Mouse (Mus musculus): ENCODE measurements around the gene Llph.

Gene Llph

DNA sequence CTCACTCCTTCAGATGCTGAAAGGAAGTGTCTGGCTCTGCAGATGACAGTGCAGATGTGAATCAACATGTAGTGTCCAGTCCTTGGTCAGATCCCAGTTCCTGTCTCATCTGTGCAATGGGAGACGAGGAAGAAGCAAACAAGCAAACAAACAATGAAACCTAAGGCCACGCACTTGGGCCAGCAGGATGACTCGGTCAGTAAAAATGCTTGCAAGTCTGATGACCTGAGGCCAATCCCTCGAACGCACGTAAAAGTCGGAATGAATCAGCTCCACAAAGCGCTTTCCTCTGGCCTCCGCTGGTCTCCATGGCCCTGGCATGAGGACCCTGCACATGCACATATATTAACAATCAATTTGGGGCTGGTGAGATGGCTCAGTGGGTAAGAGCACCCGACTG, 7.9 kb upstream of the Llph start:
- no peak for DNase-seq (ENCODE audit: inconsistent ontology term)

DNA sequence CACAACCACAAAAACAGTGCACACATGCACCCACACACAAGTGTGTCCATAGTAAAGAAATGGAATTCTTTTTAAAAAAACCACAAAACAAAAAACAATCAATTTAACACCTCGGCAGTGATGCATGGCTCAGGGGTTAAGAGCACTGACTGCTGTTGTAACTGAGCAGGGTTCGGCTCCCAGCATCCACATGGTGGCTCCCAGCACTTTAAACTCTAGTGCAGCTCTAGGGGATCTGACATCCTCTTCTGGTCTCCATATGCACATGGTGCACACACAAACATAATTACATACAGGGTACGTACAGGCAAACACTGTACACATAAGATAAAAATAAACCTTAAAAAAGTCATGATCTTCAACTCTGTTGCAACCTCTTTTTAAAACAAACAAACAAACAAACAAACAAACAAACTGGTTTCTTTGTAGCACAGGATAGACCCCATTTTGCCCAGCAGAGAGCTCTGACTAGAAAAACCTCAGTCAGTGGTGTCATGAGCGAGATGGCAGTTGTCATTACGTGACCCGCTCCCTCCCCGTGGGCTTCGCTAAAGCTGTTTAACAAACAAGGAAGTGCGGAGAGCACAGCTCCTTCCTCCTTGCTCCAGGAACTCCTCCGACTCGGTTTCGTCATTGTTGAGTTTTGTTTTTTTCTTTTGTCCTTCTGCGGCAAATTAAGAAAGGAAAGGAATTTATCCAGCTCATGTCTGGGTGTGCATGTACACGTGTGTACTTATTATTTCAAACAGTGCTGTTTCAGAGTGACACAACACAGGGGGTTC, 7.1 kb upstream of the Llph start:
- DNase-seq (ENCODE audit: inconsistent ontology term), result no peak

DNA sequence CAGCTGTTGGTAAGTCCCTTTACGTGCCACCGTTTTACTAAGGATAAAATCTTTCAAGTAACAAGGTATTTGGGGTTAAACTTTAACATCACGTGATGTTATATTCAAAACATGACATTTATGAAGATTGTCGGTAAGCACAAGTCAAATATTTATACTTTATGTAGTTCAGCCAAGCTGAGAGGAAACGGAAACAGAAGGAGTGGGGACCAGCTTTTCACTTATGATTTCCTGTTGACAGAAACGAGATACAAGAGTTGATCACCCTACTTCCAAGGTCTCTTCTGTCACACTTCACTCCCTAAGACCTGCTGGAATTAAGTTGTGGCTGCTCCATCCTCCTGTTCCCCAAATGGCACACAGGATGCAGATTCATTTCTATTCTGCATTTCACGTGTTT, 6.1 kb upstream of the Llph start:
- DNase-seq (ENCODE audit: inconsistent ontology term), result no peak

DNA sequence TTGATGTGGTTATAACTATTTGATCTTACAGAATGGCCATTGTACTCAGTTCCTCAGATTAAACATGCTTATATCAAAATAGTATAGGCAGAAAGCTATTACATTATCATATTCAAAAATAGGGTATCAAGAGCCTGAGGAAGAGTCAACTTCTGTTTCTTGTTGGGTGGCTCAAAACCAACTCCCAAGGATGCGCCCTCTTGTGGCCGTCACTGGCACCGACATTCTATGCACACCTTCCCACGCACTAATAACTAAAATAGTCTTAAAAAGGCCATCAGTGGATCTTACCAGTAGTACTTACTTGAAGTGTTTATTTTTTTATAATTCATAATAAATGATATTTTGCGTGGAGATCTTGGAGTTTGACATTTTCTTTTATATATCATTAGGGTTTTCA, 4.8 kb downstream of the Llph start:
- DNase-seq (ENCODE audit: inconsistent ontology term), result peak; percentile 37

DNA sequence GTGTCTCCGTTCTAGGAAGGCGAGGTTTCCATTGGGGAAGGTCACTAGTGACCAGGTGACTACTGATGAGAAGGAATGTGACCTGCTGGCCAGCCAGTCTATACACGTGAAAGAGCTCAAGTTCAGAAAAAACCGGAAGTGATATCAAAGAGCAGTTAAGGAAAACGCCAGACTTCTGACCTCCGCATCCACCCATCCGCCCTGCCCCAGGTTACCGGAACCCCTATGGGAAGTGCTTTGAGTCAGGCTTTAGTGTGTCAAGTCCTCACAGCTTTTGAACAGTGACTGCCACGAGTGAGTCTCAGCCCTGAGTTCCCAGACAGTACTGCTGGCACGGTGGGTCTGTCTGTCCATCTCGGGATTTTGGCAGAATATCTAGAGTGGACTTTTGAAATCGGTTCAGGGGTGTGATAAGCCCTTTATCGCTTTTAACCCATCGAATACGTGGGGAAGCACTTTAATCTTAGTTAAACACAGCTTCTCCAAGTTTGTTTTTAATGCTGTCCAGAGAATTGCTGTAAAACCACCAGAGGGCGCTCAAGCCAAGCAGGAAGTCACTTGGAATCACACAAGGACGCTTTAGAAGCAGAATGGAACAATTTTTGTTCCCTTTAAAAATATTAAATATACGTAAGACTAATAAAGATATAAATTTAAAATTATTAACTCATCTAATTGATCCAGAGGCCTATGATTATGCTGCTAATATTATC, 6.9 kb downstream of the Llph start:
- DNase-seq (ENCODE audit: inconsistent ontology term), result peak; percentile 53

DNA sequence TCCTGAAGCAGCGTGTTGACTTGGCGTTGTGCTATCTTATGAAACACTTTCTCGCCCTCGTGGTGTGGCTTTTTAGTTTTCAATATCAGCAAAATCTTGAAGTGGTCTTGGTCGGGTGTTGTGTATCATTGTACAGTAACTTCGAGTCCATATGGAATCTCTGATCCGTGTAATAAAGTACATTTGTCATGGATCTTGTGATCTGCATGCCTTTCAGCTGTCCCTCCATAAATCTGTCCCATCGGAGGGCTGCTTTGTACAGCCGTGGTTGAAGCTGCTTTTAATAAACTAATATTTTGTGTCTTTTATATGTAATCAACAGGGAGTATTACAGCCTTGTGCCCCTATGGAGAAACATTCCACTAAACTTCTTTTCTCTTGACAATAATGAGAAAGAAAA, 10.0 kb downstream of the Llph start:
- DNase-seq (ENCODE audit: inconsistent ontology term), result no peak

DNA sequence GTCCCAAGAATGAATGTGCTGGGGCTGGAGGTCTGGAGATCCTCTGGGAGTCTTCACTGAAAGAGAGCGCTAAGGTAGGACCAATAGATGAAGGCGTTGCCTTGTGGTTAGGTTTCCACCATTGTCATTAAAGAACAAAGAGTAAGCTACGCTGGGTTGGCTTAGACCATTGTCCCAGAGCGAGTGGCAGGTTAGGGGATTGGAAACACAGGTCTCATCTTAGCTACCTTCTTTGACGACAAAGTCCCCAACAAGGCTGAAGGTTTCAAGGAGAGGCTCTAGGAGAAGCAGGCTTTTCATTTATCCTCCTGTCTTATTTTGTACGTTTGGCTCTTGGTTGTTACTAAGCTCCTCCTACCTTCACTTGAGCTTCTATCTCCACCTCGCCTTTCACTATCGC, 11.4 kb downstream of the Llph start:
- no peak for DNase-seq (ENCODE audit: inconsistent ontology term)

DNA sequence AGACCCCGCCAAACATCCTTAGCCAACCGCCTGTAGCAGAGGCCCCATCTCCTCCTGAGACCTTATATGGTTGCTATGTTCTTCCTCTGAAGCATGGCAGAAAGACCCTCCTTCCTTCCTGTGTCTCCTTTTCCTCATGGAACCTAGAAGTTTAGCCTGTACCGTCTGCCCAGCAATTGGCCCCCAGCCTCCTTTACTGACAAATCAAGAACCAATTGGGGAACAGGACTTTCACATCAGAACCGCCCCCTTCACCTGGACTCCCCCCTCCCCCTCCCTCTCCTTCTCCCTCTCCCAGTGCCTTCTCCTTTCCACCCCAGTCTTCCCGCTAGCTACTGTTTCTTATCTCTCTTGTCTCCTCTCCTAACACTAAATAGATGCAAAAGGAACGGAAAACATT, 12.6 kb downstream of the Llph start:
- DNase-seq (ENCODE audit: inconsistent ontology term), result no peak

DNA sequence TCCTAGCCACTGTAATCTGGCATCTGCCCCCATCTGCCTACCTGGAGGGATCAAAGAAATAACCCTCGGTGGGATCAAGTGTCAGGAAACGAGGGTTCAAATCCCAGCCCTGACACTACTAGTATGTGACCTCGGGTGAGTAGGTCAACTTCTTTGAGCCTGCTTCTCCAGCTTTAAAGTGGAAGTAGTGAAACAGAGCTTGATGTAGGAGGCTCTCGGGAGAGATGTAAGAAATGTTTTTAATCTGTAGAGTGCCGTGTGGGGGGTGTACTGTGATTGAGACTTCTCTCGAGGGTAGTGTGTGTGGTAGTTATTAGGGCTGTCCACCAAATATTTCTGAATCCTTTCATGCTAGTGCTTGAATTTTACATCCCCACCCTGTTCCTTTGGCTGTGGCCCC, 15.6 kb downstream of the Llph start:
- DNase-seq (ENCODE audit: inconsistent ontology term), result no peak

DNA sequence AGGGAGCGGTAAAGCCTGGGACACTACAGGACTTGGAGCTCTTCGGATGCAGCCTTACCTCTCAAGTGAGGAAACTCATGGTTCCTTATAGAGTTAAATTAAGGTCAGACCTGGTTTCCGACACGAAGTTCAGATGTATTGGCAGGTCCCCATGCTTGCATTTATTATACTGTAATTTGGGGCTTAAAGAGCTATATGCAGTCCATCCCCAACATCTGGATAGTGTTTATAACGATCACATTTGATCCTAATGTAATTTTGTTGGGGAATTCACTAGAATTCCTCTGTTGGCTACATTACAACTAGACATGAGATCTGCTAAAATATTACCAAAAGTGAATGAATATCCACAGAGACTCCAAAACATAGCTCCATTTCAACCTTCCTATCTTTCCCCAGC, 18.8 kb downstream of the Llph start:
- DNase-seq (ENCODE audit: inconsistent ontology term), result no peak

DNA sequence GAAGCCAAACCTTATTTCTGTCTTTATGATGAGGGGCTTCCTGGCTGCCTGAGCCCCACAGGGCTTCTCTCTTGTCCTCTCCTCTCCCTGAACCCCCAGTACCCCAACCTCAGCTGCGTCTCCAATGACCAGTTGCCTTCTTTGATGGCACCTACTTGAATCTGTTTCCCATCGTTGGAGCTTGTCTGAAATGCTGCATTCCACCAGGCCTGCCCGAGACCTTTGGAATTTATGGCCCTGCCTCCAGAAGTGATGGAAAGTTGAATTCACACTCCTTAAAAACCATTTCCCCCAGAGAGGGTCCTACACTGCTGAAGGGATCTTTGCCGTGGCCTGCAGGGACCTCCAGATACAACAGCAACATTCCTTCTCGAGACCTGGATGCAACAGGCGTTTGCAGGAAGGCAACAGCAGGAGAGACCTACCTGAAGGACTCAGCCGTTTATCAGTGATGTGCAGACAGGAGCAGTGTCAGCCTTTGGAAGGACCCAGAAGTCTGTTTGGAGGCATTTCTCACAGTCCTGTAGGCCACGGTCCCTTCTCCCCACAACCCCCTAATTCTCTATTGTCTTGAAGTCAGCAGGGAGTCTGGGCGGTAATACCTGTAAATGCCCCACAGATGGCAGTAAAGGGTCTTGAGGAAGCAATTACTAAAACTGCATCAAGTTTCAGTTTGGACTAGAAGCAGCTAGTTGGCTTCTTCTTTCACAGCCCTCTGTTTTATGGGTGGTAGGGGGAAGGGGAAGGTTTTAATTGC, 20.3 kb downstream of the Llph start:
- DNase-seq (ENCODE audit: inconsistent ontology term), result peak; percentile 59

DNA sequence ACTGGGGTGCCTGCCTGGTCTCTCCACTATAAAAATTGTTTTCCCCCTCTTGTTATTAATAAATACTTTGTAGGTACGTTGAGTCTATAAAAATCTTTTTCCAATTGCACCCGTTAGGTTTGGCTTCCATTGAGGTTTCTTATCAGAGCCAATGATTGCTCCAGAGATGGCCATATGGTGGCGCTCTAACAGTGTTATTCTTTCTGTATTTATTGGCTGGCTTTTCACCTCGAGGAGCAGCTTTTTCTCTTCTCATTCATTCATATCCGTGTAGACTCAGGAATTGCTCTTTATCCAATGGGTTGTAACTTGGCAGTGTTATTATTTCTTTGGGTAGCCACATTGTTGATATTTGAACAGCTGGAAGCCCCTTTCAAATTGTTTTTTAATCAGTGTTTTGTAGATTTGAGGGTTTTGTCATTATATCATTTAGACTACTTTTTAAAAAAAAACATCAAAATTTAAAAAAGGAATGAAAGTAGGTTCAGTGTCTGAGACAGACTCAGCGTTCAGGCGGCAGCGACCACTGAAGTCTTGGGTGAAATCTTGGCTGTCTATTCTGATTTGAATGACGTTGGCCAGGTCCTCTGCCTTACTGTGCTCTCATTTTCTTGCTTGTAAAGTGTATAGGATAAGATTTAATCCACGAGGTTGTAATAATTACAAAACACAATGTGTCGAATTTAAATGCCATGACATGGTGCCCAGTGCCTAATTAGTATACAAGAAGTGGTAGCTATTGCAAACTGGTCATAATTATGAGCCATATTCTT, 24.2 kb downstream of the Llph start:
- DNase-seq (ENCODE audit: inconsistent ontology term), result no peak

DNA sequence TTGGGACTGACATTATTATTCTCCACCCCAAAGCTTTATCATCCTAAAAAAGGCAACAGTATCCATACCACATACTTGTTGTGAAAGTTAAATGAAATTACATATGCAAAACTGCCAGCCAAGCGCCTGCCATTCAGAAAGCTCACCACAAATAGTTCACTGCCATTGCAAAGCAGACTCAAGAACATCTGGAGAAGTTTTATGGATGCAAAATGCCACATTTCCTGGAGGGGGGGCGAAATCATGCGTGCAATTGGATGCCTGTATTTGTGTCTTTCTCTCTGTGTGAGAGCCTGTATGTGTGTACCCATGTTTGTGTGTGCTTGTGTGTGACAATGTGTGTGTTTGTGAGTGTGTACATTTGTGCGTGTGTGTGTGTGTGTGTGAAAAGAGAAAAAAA, 24.9 kb downstream of the Llph start:
- no peak for DNase-seq (ENCODE audit: inconsistent ontology term)

DNA sequence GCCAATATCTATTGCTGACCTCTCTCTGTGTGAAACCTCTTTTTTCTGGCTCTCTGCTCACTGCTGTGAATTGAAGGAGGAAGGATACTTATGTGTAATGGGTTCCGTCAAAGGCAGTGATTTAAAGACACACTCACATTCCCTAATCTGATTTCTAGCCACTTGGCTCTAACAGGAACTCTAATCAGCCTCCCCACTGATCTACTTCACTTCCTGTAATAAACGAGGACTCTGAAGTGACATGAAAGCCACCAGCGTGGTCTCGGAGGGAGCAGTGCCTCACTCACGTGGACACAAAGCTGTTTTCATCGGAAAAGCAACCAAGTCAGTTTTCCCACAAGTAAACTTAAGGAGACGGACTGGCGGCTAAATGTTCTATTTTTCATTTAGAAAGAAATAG, 25.9 kb downstream of the Llph start:
- no peak for DNase-seq (ENCODE audit: inconsistent ontology term)

DNA sequence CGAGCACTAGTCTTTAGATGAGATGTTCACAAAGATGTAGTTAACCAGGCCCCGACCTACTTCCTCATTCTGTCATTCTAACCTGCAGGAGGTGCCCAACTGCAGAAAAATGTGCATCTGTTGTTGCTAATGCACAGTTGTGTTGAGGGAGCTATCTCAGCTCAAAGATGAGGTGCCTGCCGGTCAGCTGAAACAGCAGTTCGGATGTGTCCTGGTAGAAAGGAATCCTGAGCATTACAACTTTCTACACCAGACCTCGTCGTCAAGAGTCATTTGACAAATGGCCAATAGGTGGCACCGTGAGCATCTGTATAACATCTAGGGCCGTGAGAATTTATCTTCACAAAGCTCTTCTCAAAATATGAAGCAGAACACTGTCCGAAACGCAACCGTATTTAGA, 30.4 kb downstream of the Llph start:
- peak; percentile 55 for DNase-seq (ENCODE audit: inconsistent ontology term)

DNA sequence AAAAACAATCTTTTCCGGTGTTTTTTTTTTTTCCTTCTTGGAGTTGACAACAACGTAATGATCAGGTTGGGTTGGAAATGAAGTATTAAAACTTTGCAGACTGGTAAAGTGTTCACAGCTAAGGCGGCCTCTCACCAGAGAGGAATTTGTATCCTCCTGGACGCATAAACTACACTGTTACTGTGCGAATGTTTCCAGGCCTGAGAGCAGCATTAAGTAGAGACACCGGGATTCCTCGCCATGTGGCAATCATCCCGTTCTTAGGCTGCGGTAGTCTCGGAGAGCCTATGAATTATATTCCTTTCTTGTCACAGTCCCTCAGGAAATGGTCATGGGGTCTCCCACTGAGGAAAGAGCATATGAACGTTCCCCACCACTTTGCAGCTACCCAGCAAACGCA, 40.9 kb downstream of the Llph start:
- no peak for DNase-seq (ENCODE audit: inconsistent ontology term)

DNA sequence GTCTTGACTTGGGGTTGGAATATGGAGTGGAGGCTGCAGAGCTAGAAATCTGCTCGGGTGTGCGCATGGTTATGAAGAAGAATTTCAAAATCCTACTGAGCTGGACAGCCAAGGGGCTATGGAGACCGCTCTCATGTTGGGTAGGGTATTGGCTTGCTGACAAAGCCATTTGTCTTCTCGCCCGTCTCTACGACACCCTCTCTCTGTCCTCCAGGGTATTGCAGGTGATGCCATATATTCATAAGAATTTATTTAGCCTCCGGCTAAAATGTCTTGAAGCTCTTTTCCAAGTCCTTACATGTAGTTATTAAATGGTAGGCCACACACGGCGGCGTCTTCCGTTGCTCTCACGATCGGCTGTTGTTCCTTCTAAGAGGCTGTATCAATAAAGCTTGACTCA, 43.1 kb downstream of the Llph start:
- no peak for DNase-seq (ENCODE audit: inconsistent ontology term)

DNA sequence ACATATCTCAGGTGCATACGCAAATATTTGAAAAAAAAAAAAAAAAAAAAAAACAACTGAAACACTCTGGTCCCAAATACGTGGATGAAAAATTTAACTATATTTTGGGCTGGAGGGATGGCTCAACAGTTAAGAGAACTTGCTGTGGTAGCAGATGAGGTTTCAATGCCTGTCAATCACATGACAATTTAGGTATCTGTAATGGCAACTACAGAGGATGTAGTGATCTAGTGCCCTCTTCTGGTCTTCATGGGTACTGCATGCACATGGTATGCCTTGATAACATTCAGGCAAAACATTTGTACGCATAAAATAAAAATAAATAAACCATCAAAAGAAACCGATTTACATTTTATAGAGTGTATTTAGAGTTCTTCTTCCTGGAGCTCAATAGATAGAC, 43.9 kb downstream of the Llph start:
- DNase-seq (ENCODE audit: inconsistent ontology term), result no peak

DNA sequence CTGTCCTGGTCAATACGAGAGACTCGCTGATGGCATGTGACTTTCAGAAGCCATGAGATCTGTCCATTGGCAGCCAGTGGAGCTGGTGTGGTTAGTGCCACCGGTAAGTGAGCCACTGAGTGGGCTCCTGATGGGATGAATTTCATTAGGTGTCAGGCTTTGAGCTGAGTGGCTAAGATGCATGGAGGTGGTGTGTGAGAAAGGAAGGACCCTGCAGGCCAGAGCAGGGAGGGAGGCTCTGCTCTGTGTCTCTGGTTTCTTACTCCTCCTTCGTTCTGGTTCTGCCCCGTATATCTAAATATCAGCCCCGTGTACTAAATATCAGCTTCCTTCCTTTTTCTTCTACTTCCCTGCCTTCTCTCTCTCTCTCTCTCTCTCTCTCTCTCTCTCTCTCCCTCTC, 44.4 kb downstream of the Llph start:
- DNase-seq (ENCODE audit: inconsistent ontology term), result no peak

DNA sequence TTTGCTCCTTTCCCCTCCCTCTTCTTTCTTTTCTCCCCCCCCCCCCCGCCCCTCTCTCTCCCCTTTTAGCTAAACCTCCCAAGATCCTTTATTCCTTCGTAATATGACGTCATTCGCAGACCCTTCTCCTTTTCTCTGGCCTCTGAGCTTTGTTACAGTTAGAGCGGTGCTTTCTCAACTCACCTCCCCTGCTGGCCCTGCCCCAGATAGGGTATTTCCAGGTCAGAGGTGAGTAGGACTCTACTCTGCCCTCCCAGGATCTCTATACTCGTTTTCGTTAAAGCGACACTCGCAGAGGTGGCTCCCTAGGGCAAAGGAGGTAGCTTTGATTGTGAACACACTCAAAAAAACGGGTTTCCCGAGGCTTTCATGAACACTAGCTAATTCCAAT, 45.0 kb downstream of the Llph start:
- no peak for DNase-seq (ENCODE audit: inconsistent ontology term)

DNA sequence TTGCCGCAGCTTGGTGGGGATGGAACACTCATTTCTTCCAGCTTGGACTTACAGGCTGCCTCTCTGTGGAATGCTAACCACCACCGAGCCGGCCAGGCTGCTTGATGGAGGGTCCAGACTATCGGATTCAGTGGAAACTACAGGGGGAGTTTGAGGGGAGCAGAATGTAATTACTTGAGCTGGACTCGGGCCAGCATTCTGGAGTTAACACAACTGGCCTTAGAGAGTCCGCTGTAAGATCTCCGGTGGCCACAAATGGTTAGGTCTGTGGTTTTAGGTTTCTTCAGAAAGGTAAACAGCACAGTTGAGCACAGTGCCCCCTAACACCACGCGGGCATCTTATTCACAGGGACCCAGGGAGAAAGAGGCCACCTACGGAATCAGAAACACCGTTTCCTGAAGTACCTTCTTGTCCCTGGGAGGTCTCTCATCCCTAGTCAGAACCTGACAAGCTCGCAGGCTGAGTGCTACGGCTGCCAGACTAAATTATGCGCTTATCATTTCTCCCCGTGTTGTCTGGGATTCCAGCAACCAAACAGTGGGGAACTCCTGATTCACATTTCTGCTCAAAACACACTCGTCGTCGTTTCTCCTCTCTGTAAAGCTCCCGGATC, 45.5 kb downstream of the Llph start:
- DNase-seq (ENCODE audit: inconsistent ontology term), result peak; percentile 52

DNA sequence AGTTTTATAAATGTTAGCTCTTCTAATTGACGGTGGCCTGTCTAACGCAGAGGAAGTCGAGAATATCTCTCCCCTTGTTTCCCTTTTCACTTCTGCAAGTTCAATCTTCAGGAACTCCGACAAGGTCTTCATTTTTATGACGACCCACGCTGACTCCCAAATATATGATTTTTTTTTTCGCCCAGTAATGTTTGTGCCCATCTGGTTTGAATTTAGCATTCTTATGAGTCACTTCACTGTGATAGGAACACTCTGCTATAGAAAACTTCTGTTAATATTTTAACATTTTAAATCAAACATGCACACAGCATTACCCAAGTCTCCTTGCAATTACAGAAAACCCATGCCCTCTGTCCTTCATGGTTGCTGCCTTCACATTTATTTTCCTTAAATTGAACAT, 46.5 kb downstream of the Llph start:
- no peak for DNase-seq (ENCODE audit: inconsistent ontology term)

Data from Muller cell, postnatal 12 days (primary cell).